Mouse (Mus musculus) neural tube, embryonic 10.5 days (tissue): ENCODE results near the gene Borcs8.

Experiments used
- DNase-seq: peaks from one replicate; pipeline ENCODE4 v3.0.0-alpha.2; 2017; ENCODE audit warnings: low spot score; ENCODE audit errors: extremely low spot score

The Borcs8 gene

DNA sequence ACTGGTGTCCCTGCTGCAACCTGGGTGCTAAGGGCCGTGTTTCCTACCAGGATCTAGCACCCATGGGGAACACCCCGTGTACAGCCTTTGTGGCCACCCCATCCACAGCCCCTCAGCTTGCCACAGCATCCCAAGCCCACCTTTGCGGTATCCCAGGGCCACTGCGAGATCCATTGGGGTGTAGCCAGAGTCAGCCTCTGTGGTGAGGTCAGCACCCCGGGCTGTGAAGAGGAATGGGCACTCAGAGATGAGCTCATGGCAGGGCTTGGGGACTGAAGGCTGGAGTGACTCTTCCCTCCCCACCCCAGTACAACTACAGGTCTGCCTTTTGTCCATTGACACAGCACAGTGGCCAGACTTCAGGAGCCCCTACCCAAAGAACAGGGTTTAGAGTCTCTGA lies 5.2 kb upstream of the Borcs8 start:
- DNase-seq = no peak

DNA sequence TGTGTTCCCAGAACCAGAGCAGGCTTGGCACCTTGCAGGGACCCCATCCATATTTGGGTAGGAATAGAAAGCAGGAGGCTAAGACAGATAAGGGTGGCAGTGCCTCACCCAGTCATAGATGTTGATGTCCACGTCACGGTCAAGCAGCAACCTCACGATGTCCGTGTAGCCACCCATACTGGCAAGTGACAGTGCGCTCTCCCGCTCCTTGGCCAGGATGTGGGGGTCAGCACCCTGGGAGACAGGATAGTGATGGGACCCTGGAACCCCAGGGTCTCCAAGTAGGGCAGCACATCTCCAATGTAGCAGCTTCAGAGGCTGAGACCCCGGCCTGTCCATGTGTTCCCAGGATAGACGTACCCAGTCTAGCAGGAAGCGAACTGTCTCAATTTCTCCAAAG lies 4.4 kb upstream of the Borcs8 start:
- no peak for DNase-seq

DNA sequence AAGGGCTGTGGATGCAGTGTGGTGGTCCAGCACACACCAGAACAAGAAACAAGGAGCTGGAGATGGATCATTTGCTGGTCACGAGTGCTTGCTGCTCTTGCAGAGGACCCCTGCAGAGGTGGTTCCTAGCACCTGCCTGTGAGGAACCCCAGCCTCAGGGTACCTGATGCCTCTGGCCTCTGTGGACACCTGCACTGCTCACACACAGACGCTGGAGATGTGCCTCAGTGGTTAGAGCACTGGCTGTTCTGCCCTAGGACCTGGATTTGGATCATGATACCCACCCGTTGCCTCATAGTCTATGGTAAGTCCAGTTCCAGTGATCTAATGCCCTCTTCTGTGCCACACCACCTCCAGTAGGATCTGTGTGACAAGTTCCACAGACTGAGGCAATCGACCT lies 2.7 kb upstream of the Borcs8 start:
- no peak for DNase-seq

DNA sequence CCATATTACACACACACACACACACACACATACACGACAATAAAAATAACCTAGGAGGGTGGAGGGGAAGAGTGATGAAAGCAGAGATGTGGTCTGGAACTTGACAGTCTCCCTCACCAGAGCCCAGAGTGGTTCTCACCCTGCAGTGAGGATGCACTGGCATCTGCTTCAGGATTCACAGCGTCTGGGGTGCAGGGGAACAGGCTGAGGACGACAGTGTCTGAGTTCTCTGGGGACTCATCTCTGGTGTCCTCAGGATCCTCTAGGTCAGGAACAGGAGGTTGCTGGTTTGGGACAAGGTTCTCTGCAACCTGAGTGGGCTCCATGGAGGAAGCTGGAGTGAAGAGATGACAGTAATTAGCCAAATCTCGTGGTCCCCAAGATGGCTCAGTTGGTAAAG lies 1.4 kb upstream of the Borcs8 start:
- DNase-seq = no peak

DNA sequence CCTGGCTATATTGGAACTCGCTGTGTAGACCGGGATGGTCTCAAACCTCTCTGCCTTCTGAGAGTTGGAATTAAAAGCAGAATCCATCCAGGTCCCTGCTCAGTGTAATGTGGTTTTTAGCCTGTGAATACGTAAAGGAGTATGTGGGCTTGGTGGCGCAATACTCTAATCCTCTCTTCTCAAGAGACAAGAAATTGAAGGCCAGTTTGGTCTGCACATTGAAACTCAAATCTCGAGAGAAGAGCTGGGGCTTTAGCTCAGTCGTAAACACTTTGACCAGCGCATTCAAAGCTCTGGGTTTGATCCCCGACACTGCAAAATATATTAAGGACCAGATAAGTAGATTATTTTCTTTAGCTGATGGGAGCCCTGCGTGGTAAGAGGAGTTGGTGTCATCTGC lies 682 bp downstream of the Borcs8 start:
- no peak for DNase-seq

DNA sequence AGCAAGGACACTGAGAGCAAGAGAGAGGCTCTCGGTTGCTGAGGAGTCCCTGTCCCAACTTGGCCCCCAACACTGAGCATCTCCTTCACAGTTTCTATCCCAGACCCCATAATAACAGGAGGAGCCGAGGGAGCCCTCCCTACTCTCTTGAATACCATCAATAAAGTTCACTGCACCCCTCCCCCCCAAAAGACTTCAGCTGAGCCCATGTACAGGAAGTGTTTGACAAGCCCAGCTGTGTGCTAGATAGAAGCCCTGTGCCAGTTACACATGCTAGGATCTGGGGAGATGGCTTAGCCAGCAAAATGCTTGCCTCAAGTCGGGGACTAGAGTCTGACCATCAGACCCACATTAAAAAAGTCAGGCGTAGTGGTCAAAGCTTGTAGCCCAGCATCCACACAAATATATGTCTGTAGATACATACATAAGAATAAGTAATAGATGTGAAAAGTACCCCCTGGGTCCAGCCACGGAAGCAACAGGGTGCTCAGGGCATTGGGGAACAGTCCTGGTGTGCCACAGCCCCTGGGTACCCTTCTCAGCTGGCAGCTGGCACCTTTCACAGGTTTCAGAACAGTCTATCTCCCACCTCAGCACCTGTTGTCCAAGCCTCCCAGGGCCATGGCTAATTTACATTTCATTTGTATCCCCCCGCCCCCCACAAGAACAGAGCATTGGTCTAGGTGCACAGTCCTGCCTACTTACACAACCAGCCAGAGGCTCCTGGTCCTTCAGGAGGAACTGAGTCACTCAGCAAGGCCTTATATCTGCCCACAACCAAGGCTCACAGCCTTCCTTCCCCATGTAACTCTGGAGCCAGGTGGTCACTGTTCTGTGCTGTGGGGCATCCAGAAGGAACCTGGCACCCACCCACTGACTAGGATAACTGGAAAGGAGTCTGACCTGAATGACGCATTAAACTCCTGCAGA lies 8.6 kb downstream of the Borcs8 start:
- no peak for DNase-seq

DNA sequence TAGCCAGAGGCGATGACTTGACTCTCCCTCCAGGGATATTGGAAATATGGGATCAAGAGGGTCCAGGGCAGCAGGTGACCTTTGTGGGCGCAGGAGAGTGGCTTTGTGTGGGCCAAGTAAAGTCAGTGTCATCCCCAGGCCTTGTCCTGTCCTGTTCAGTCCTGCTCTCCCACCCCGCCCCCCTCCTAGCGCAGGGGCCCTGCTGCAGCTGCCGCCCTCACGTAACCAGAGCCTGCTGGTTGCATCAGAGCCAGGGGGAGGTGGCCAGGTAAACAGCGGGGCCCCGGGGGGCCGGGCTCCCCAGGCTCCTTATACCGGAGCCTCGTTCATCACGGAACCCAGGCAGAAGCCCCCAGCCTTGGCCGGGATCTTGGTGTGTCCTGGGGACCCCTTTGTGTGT lies 10.9 kb downstream of the Borcs8 start:
- no peak for DNase-seq

DNA sequence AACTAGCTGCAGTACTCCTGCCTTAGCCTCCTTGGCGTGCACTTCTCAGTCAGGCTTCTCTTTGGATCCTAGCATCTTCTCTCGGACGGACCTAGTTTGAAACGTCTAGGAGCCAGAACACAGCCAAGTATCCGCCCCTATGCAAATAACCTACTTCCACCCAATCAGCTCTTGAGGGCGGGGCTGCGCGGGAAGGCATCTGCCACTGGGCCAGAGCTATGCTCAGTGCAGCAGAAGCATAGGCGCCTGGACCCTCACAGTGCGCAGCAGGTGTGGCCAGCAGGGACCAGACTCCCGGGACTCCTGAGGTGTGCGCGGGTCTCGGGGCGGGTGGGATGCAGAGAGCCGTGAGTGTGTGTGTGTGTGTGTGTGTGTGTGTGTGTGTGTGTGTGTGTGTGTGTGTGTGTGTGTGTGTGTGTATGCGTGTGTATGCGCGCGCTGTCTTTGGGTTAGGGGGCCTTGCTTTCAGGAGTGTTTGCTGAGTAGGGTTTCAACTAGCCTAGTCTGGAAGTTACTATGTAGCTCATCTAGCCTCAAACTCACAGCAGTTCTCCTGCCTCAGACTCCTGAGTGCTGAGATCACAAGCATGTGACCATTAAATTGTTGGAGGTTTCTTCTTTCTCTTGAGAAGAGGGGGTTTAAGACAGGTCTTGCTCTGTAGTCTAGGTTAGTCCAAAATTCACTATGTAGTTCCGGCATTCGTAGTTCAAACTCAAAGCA lies 13.4 kb downstream of the Borcs8 start:
- peak; percentile 74 for DNase-seq

DNA sequence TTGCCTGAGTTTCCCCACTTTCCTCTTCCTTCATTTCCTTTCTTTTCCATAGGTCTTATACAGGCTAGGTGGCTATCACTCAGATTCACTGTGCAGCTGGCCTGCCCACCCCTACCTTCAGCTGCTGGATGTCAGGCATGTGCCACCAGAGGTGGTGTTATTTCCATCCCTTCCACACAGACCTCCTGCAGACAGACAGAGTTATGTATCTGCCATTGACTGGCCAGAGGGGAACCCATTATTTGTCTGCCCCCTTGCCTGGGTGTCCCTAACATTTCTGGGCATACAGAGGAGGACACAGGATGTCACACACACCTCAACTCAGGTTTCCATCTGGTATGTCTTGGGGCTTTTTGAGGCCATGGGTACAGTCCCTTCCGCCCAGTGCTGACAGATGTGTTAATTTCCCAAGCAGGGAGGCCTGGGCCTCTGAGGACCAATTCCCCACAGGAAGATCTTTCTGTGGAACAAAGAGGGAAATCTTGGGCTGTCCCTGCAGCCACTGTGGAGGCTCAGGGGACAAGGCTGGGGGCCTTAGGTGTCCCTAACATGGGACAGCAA lies 18.0 kb downstream of the Borcs8 start:
- no peak for DNase-seq

DNA sequence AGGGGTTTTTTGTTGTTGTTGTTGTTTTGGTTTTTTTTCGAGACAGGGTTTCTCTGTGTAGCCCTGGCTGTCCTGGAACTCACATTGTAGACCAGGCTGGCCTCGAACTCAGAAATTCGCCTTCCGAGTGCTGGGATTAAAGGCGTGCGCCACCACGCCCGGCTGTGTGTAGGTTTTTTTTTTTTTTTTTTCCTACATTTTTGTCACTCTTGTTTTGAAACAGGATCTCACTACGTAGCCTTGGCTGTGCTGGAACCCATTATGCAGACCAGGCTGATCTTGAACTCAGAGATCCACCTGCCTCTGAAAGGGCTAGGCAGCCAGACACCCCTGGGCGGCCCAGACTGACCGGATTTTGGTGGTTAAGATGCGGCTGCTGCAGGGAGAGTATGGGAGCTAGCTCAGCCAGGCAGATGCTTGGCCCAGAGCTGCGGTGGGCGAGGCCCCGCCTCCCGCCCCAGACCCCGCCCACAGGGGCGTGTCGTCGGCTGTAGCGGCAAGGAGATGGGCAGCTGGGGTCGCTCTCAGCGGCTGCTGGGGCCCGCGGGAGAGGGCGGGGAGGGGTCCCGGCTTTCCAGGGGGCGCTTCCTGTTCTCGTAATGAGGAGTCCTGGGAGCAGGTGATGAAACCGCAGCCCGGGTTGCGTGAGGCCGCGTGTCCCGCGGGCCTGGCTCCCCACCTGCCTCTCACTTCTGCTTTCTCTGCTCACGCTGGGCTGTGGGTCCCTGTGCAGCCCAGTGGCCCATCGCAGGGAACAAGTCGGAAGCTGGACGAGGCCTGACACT lies 19.0 kb downstream of the Borcs8 start:
- DNase-seq = peak; percentile 85

DNA sequence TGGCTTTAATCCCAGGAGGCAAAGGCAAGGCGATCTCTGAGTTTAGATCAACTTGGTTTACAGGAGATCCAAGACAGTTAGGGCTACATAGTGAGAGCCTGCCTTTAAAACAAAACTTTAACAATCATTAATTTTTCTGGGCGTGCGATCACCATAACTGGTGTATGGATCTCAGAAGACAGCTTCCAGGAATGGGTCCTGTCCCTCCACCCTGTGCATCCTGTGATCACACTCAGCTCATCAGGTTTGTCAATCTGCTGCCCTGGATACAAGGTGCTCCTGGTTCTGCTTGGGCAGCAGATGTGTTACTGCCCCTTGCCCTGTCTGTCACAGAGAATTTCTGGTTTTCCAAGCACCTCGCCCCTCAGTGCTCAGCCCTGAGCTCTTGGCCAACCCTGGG lies 19.9 kb downstream of the Borcs8 start:
- DNase-seq = no peak

DNA sequence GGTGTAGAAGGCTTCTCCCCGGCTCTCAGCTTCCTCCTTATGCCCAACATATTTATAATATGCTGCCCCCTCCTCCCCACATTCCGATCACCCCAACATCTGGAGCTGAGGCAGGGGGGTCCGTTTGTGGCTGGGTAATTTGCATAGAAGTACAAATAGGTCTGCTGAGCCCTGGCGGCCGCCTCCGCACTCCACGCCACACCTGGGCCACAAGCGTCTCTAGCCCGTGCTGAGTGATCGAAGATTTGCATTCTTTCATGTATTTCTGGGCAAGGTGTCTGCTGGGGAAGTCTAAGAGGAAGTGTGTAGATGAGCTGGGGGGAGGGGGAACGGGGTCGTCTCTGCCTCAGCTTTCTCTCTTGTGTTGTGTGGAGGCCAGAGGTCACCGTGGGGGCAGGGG lies 20.7 kb downstream of the Borcs8 start:
- DNase-seq = no peak

DNA sequence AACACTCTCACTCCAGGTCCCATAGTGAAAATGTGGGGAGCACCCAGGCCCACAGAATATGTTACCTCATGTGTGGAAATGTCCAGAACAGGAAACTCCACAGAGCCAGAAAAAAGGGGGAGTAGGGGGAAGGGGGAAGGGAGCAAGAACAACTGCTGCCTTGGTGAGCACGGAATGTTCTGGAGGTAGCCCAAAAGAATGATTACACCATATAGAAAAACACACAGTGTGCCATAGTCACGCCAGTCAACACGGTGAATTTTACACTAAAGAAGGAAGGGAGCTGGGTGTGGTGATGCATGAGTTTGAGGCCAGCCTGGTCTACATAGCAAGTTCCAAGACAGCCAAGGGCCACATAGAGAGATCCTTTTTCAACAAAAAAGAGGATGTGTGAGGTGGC lies 24.0 kb downstream of the Borcs8 start:
- no peak for DNase-seq

DNA sequence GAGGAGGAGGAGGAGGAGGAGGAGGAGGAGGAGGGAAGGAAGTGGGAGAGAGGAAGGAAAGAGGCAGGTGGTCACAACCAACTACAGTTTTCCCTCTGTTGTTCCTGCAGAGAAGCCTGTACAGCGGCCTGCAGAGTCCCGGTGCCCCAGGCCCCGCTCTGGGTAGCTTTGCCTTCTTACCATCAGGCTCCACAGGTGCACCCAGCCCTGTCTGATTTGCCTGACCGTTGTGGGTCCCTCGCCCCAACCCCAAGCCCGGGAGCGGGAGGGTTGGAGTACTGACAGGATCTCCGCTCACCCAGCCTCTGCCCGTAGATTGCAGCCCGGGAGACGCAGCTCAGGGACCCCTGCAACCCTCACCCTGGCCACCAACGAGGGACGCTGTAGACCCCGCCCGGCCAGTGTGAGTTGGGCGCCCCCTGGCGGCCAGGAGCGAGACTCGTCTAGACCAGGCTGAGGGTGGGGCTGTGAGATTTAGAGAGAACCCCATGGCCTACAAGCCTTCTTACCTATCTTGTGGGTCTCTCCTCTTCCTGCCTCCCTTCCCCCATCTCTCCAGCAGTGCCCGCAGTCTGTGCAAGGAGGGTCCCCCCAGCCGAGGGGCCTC lies 27.3 kb downstream of the Borcs8 start:
- peak; percentile 91 for DNase-seq

DNA sequence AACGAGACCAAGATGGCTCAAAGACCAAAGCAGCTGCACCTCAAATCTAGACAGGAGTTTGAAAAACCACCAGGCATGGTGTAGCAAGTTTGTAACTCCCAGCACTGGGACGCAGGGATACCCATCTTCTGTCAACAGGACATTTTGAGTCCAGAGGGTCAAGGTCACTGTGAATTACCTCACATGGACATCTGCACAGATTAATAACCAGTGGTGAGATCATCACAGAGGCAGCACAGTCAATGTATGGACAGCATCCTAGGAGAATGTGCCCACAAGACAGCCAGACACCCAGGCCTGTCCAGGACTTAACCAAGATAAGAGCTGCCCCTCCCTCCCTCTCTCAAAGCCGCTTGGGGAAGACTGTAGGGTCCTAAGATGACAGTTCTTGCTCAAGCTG lies 30.8 kb downstream of the Borcs8 start:
- DNase-seq = no peak

DNA sequence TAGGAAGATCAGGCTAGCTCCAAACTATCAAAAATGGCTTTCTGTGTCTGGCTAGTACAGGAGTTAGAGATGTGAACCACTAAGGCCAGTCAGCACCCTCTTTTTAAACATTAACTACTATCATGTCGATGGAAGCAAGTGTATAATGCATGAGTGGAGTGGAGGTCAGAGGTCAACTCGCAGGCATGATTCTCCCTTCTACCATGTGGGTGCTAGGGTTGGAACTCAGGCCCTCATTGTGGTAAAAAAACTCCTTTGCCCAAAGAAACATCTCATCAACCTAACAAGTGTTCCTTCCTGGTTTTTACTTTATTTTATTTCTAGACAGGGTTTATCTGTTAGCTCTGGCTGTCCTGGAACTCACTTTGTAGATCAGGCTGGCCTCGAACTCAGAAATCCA lies 31.4 kb downstream of the Borcs8 start:
- no peak for DNase-seq

DNA sequence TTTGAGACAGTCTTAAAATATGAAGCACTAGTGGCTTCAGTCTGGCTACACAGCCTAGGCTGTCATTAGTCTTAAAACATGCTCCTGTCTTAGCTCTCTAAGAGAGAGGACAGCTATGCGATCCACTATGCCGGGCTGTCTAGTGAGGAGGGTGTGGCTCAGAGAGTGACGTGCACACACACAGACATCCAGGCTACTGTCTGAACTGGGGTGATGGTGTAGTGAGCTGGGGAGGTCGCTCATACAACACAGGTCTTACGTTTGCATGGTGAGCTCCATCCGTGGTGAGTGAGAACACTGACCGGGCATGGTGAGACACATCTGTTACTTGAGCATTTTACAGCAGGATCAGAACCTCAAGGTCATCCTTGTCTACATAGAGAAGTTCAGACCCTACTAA lies 31.9 kb downstream of the Borcs8 start:
- DNase-seq = no peak

DNA sequence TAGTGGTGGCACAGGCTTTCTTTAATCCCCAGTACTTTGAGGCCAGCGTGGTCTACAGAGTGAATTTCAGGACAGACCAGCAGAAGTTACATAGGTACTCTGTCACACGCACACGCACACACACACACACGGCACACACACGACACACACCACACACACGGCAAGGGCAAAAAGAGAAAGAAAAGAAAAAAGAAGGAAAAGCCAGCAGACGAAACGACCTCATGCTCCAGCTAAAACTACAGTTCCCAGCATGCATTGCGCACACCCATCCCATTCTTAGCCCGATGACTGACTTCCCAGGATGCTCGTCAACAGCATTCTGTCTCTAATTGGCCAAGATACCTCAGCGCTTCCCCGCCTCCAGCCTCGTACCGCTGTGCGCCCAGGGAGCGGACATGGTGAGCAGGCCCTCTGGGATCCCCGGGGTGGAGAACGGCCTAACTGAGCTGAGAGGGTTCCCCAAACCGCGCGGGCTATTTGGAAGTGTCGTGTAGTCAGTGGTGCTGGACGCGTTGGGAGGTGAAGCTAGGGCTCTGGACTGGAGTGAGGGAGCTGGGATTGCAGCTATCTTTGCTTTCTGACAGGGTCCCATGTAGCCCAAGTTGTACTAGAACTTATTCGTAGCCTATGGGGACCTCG lies 32.9 kb downstream of the Borcs8 start, which contains the start of gene Tmem161a:
Gene Tmem161a (plus strand): TSS at position 314 of the 639 bp plus-strand sequence.
- peak; percentile 88 for DNase-seq

DNA sequence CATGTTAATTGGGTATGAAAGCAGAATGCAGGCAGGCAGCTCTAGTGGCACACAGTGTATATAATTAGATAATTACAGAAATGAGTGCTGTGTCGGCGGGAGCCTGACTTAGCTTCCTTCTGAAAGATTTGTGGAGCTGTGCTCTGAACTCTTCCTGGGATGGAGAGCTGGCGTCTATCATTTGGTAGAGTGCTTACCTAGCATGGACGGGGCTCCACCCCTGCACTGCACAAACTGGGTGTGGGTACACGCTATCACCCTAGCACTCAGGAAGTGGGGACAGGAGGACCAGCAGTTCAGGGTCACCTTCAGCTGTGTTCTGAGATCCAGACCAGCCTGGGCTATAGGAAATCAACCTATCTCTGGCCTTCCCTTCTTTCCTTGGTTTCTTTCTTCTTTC lies 34.0 kb downstream of the Borcs8 start:
- DNase-seq = no peak

DNA sequence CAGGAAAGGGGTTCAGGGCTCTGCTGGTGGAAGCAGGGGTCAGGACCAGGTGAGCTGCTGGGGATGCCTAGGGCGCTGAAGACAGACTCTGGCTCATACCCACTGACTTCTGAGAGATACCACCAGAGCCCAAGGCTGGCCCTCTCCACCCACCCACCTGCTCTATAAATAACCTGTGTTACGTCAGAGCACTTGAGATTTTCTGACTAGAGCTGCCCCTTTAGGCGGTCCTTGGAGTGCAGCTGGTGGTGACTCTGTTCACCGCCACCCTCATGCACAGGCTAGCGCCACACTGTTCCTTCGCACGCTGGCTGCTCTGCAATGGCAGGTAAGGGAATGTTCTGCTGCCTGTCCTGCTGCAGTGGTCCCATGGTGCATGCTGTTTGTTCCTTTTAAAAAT lies 34.8 kb downstream of the Borcs8 start:
- DNase-seq = no peak

DNA sequence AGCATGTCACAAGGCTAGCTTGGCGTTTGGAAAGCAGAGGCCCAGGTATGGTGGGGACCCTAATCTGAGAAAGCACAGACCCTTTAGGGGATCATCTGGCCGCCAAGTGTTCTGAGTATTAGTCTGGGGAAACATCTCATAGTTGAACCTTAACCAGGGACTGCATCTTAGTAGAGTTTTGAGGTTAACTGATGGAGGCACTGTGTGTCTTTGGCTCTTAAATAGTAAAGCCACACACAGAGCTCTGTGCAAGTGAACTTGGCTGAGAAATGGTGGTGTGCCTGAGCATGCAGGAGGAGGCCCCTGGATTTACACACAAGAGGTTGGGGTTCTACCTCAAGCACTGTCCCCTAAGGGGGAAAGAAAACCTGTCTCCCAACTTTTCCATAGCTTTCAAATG lies 38.9 kb downstream of the Borcs8 start:
- no peak for DNase-seq
